Mouse (Mus musculus): ENCODE measurements around the gene Nrip2.

DNA sequence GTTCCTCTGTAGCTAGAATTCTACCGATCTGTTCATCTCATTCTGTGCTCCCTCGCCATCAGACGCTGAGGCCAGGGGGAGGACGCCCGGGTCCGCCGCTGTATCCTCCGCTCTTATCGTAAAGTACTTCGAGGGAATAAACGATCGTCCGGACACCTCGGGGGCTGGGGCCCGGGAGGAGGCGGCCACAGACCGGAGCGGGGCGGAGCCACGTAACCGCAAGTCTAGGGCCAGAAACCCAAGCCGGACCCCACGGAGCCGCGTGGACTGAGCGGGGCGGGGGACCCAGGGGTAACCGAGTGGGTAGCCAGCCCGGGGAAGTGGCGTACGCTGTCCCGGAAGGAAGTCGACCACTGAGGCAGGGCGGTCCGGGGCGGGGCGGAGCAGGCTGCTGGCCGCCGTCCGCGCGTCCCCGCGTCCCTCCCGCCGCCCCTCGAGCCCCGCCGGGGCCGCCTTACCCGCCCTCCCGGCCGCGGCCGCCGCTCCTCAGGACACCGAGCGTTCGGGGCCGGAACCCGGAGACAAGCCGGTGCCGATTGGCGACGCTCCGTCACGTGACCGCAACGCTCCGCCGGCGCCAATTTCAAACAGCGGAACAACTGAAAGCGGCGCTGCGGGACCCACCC lies 36.6 kb upstream of the Nrip2 start, which contains the start of the genes Rhno1 and Foxm1:
- TF ChIP-seq POLR2A (IDR thresholded peaks at IDR 0.05; ENCODE audit: control insufficient read depth, extremely low read depth, insufficient read depth, low read length, poor library complexity): no peak
- 0 out of 2 replicates have a peak, but pooled peaks have one; percentile 4 for TF ChIP-seq CTCF (IDR thresholded peaks at IDR 0.05; ENCODE audit: borderline replicate concordance, control insufficient read depth, extremely low read depth, insufficient read depth, low read length, poor library complexity)
